Mouse (Mus musculus) cerebellum, adult 2 months (tissue): ENCODE results near the gene Pdgfa. TPM values are rescaled to one million over a fixed set of nuclear protein-coding genes. Genes with fewer than 3 reads are reported as not detected.

Experiments used
- DNase-seq, 2 experiments: peaks; one replicate each; pipeline ENCODE4 v3.0.0; 2021
- H3K27ac ChIP-seq: fragments of 200-500 bp; 2 replicates; pipeline ENCODE4 v1.5.1; 2012; ENCODE audit warnings: low read length, control low read depth, inconsistent platforms; ENCODE audit not compliant: insufficient read depth
- H3K27me3 ChIP-seq: fragments of 200-500 bp; 2 replicates; pipeline ENCODE4 v1.6.1; 2012; ENCODE audit warnings: inconsistent platforms, mild to moderate bottlenecking, low read length, moderate library complexity; ENCODE audit not compliant: control insufficient read depth, insufficient read depth
- H3K4me1 ChIP-seq: fragments of 200-500 bp; 2 replicates; pipeline ENCODE4 v1.6.1; 2011; ENCODE audit warnings: low read length; ENCODE audit not compliant: control insufficient read depth, insufficient read depth
- H3K4me3 ChIP-seq: fragments of 200-500 bp; replicated peaks from 2 replicates; pipeline ENCODE3; 2011; ENCODE audit warnings: mild to moderate bottlenecking, low read depth, low read length, control low read depth; ENCODE audit not compliant: insufficient read depth
- CTCF ChIP-seq: fragments of 200-500 bp; IDR thresholded peaks from 2 replicates; pipeline ENCODE4 v1.5.1; 2011; ENCODE audit warnings: low read depth, mild to moderate bottlenecking, control low read depth, low read length, moderate library complexity, borderline replicate concordance; ENCODE audit not compliant: insufficient read depth
- POLR2A ChIP-seq: fragments of 200-500 bp; IDR thresholded peaks from 2 replicates; pipeline ENCODE4 v1.6.1; 2011; ENCODE audit warnings: low read length, control low read depth, borderline replicate concordance; ENCODE audit not compliant: insufficient read depth
- WGBS: fragments of 180-500 bp; shearing (Covaris S2); methylation state at CpG from one replicate; pipeline ENCODE4 v1.1.7; 2018; 5-methylcytosine and 5-hydroxymethylcytosine counted together
- polyA plus RNA-seq: library from polyadenylated mRNA; depleted of rRNA; stranded (reverse); fragments of >200 nt; gene quantifications from 2 replicates; pipeline ENCODE4 v1.2.3, GENCODE M21; 2012; rRNA removed

The Pdgfa gene
- 23.0 and 35.3 TPM in 2 replicates for polyA plus RNA-seq

- H3K4me1 ChIP-seq = peaks cover 10% of the 10 kb centered on the region; the same call in 1 of the 2 replicates
- WGBS = 19% methylated on average over 48 of the region's 48 CpGs
- H3K27ac ChIP-seq = no peak within 1 kb of the TSS
- peak within 1 kb of the TSS; percentile 65 for H3K4me3 ChIP-seq
- TF ChIP-seq POLR2A (no peak), CTCF (no peak)
- DNase-seq = peak; percentile 35 to 41
- H3K27me3 ChIP-seq = peaks cover 2% of the 10 kb centered on the region; the same call in 1 of the 2 replicates
Observed at GRCm38 (mm10) chr5:138997171-138997788, at the start of gene Pdgfa. TSS of gene Pdgfa (minus strand) at chr5:138997370.

GRCm38 (mm10) chr5:139046636-139047035 is 49.5 kb upstream of the Pdgfa start:
- TF ChIP-seq CTCF (no peak), POLR2A (no peak)
- H3K4me1 ChIP-seq = peaks cover 3% of the 10 kb centered on the region
- DNase-seq = no peak
- H3K27ac ChIP-seq = no peak overlapping the region
- no peak overlapping the region for H3K4me3 ChIP-seq
- H3K27me3 ChIP-seq = no peaks in the 10 kb centered on the region
- WGBS = 74% methylated on average over 5 of the region's 5 CpGs

- no peak for DNase-seq
- H3K4me1 ChIP-seq = peaks cover 3% of the 10 kb centered on the region
- no peak overlapping the region for H3K27ac ChIP-seq
- no peak for TF ChIP-seq POLR2A
- TF ChIP-seq CTCF = no peak
- 81% methylated on average over 4 of the region's 4 CpGs for WGBS
- H3K27me3 ChIP-seq = no peaks in the 10 kb centered on the region
- no peak overlapping the region for H3K4me3 ChIP-seq
Observed at GRCm38 (mm10) chr5:139043546-139043945, 46.4 kb upstream of the Pdgfa start.

- Histone ChIP-seq H3K4me1 (peaks cover 3% of the 10 kb centered on the region), H3K27ac (no peak overlapping the region), H3K27me3 (no peaks in the 10 kb centered on the region), H3K4me3 (no peak overlapping the region)
- no peak for DNase-seq
- WGBS = 86% methylated on average over 12 of the region's 12 CpGs
- TF ChIP-seq POLR2A (no peak), CTCF (no peak)
Observed at GRCm38 (mm10) chr5:139042299-139042698, 45.1 kb upstream of the Pdgfa start.

- TF ChIP-seq CTCF (no peak), POLR2A (no peak)
- Histone ChIP-seq H3K4me3 (no peak overlapping the region), H3K4me1 (peaks cover 19% of the 10 kb centered on the region), H3K27me3 (no peaks in the 10 kb centered on the region), H3K27ac (no peak overlapping the region)
- no peak for DNase-seq
- 90% methylated on average over 2 of the region's 2 CpGs for WGBS
Observed at GRCm38 (mm10) chr5:139035171-139035570, 38.0 kb upstream of the Pdgfa start.

GRCm38 (mm10) chr5:139034746-139035145 is 37.6 kb upstream of the Pdgfa start:
- no peak overlapping the region for H3K27ac ChIP-seq
- H3K4me3 ChIP-seq = no peak overlapping the region
- H3K4me1 ChIP-seq = peaks cover 19% of the 10 kb centered on the region
- TF ChIP-seq POLR2A (no peak), CTCF (no peak)
- no peak for DNase-seq
- 69% methylated on average over 6 of the region's 6 CpGs for WGBS
- H3K27me3 ChIP-seq = no peaks in the 10 kb centered on the region

- Histone ChIP-seq H3K4me3 (no peak overlapping the region), H3K27me3 (no peaks in the 10 kb centered on the region), H3K4me1 (peaks cover 16% of the 10 kb centered on the region), H3K27ac (no peak overlapping the region)
- TF ChIP-seq CTCF (no peak), POLR2A (no peak)
- peak; percentile 46 for DNase-seq
- WGBS = 30% methylated on average over 14 of the region's 14 CpGs
Observed at GRCm38 (mm10) chr5:139033406-139034317, 36.5 kb upstream of the Pdgfa start.

- Histone ChIP-seq H3K4me1 (peaks cover 13% of the 10 kb centered on the region), H3K27me3 (no peaks in the 10 kb centered on the region), H3K27ac (no peak overlapping the region), H3K4me3 (no peak overlapping the region)
- no peak for DNase-seq
- TF ChIP-seq POLR2A (no peak), CTCF (no peak)
- WGBS = 47% methylated on average over 15 of the region's 15 CpGs
Observed at GRCm38 (mm10) chr5:139027603-139028002, 30.4 kb upstream of the Pdgfa start.
